Mouse (Mus musculus) myocyte (in vitro differentiated cells): Measurements from ENCODE around the gene Ets2. TPM values are rescaled to one million over a fixed set of nuclear protein-coding genes. Genes with fewer than 3 reads are reported as not detected.
"Not testable (repeated sequence)": the region's sequence is repeated elsewhere in the genome, so short reads cannot be mapped to it uniquely, and the experiment has no call there.

ENCODE experiments used
- H3K27me3 ChIP-seq: one replicate; pipeline ENCODE4 v1.6.1; 2011; ENCODE audit not compliant: control insufficient read depth, insufficient read depth, insufficient read length
- H3K36me3 ChIP-seq: one replicate; pipeline ENCODE4 v1.6.1; 2011; ENCODE audit not compliant: control insufficient read depth, insufficient read depth
- H3K4me2 ChIP-seq: one replicate; pipeline ENCODE4 v1.6.1; 2011; ENCODE audit warnings: low read depth, control low read depth
- H3K4me3 ChIP-seq: one replicate; pipeline ENCODE4 v1.5.1; 2011; ENCODE audit warnings: mild to moderate bottlenecking, control low read depth, moderate library complexity
- H3K79me2 ChIP-seq: one replicate; pipeline ENCODE4 v1.6.1; 2011; ENCODE audit not compliant: control insufficient read depth, insufficient read depth
- H3ac ChIP-seq: one replicate; pipeline ENCODE4 v1.6.1; 2011; ENCODE audit not compliant: control insufficient read depth, insufficient read length
- CEBPB ChIP-seq: IDR thresholded peaks from 2 replicates; pipeline ENCODE4 v1.6.1; 2011; ENCODE audit warnings: mild to moderate bottlenecking, moderate library complexity; ENCODE audit not compliant: poor library complexity, insufficient read depth, severe bottlenecking
- E2F4 ChIP-seq: IDR thresholded peaks from one replicate; pipeline ENCODE4 v1.6.1; 2011; ENCODE audit warnings: mild to moderate bottlenecking, control low read depth, moderate library complexity; ENCODE audit not compliant: insufficient read depth
- MAX ChIP-seq: IDR thresholded peaks from one replicate; pipeline ENCODE4 v1.6.1; 2011; ENCODE audit warnings: low read depth, mild to moderate bottlenecking, control low read depth
- MYOD1 ChIP-seq, 3 experiments: IDR thresholded peaks; one replicate each; pipeline ENCODE4 v1.6.1; 2011; ENCODE audit warnings: control low read depth in 2 of 3, low read depth in 2 of 3, mild to moderate bottlenecking in 2 of 3, moderate library complexity in 1 of 3; ENCODE audit not compliant: insufficient read length in 2 of 3, control insufficient read depth in 1 of 3
- MYOG ChIP-seq, 3 experiments: IDR thresholded peaks; one replicate each; pipeline ENCODE4 v1.6.1; 2011; ENCODE audit warnings: control low read depth in 2 of 3, low read depth in 2 of 3, mild to moderate bottlenecking in 2 of 3; ENCODE audit not compliant: insufficient read length in 2 of 3, control insufficient read depth in 1 of 3, insufficient read depth in 1 of 3
- POLR2A ChIP-seq: IDR thresholded peaks from one replicate; pipeline ENCODE4 v1.6.1; 2011; ENCODE audit warnings: low read depth, mild to moderate bottlenecking, control low read depth, moderate library complexity; ENCODE audit not compliant: insufficient read length
- POLR2AphosphoS2 ChIP-seq: IDR thresholded peaks from one replicate; pipeline ENCODE4 v1.6.1; 2011; ENCODE audit warnings: low read depth, control low read depth; ENCODE audit not compliant: insufficient read length
- REST ChIP-seq: IDR thresholded peaks from one replicate; pipeline ENCODE4 v1.6.1; 2011; ENCODE audit warnings: mild to moderate bottlenecking, control low read depth, moderate library complexity; ENCODE audit not compliant: insufficient read depth, insufficient read length
- SRF ChIP-seq: IDR thresholded peaks from one replicate; pipeline ENCODE4 v1.6.1; 2011; ENCODE audit warnings: low read depth; ENCODE audit not compliant: control insufficient read depth, insufficient read length
- TCF12 ChIP-seq: IDR thresholded peaks from one replicate; pipeline ENCODE4 v1.6.1; 2011; ENCODE audit warnings: mild to moderate bottlenecking, control low read depth; ENCODE audit not compliant: poor library complexity, insufficient read depth, severe bottlenecking
- TCF3 ChIP-seq: IDR thresholded peaks from one replicate; pipeline ENCODE4 v1.6.1; 2011; ENCODE audit warnings: low read depth, control low read depth; ENCODE audit not compliant: insufficient read length
- USF1 ChIP-seq: IDR thresholded peaks from one replicate; pipeline ENCODE4 v1.6.1; 2011; ENCODE audit warnings: low read depth, mild to moderate bottlenecking, control low read depth, moderate library complexity
- polyA plus RNA-seq: library from polyadenylated mRNA; unstranded; fragments of >200 nt; fragmentation: generic; extraction: Trizol; gene quantifications from one replicate; pipeline ENCODE4 v1.2.1, GENCODE M21; 2012; ENCODE audit warnings: missing spikeins

The Ets2 gene
- polyA plus RNA-seq, 1 experiment: 73.9 TPM

GRCm38 (mm10) chr16:95759151-95759987 lies 57.5 kb downstream of the Ets2 start:
- H3ac ChIP-seq: no peak overlapping the region
- TF ChIP-seq REST: no peak
- no peak for TF ChIP-seq POLR2AphosphoS2
- TF ChIP-seq SRF: no peak
- no peak for TF ChIP-seq TCF3
- TF ChIP-seq MYOG (IDR thresholded peaks at IDR 0.05; ENCODE audit: control insufficient read depth in 1 of 3, insufficient read depth in 1 of 3, insufficient read length in 2 of 3, low read depth in 2 of 3): no peak
- TF ChIP-seq USF1: no peak
- TF ChIP-seq CEBPB: no peak
- no peak for TF ChIP-seq POLR2A
- TF ChIP-seq TCF12: no peak
- TF ChIP-seq E2F4: no peak
- H3K36me3 ChIP-seq: no peaks in the 10 kb centered on the region
- H3K4me3 ChIP-seq: no peak overlapping the region
- no peaks in the 10 kb centered on the region for H3K27me3 ChIP-seq
- no peak overlapping the region for H3K4me2 ChIP-seq
- no peaks in the 10 kb centered on the region for H3K79me2 ChIP-seq

GRCm38 (mm10) chr16:95759988-95760391 lies 58.1 kb downstream of the Ets2 start:
- TF ChIP-seq TCF12 (no peak), REST (no peak), MAX (no peak), POLR2A (no peak), CEBPB (no peak), E2F4 (no peak), POLR2AphosphoS2 (no peak), MYOD1 (IDR thresholded peaks at IDR 0.05; ENCODE audit: control insufficient read depth in 1 of 3, insufficient read length in 2 of 3, low read depth in 2 of 3) (no peak), SRF (no peak), USF1 (no peak)
- Histone ChIP-seq H3K36me3 (no peaks in the 10 kb centered on the region), H3K4me2 (no peak overlapping the region), H3K27me3 (no peaks in the 10 kb centered on the region), H3K4me3 (no peak overlapping the region), H3K79me2 (no peaks in the 10 kb centered on the region), H3ac (no peak overlapping the region)

- Histone ChIP-seq H3K79me2 (no peaks in the 10 kb centered on the region), H3K36me3 (no peaks in the 10 kb centered on the region), H3K27me3 (no peaks in the 10 kb centered on the region), H3K4me2 (no peak overlapping the region), H3K4me3 (no peak overlapping the region), H3ac (no peak overlapping the region)
- no peak for TF ChIP-seq MAX
- TF ChIP-seq CEBPB: no peak
- TF ChIP-seq SRF: no peak
- TF ChIP-seq POLR2A: no peak
- no peak for TF ChIP-seq REST
- no peak for TF ChIP-seq E2F4
- TF ChIP-seq TCF3: no peak
- TF ChIP-seq POLR2AphosphoS2: no peak
- no peak for TF ChIP-seq TCF12
- TF ChIP-seq MYOD1 (IDR thresholded peaks at IDR 0.05; ENCODE audit: control insufficient read depth in 1 of 3, insufficient read length in 2 of 3, low read depth in 2 of 3): no peak
- no peak for TF ChIP-seq USF1
- TF ChIP-seq MYOG (IDR thresholded peaks at IDR 0.05; ENCODE audit: control insufficient read depth in 1 of 3, insufficient read depth in 1 of 3, insufficient read length in 2 of 3, low read depth in 2 of 3): no peak
Observed at GRCm38 (mm10) chr16:95761742-95762141, 59.9 kb downstream of the Ets2 start.

DNA sequence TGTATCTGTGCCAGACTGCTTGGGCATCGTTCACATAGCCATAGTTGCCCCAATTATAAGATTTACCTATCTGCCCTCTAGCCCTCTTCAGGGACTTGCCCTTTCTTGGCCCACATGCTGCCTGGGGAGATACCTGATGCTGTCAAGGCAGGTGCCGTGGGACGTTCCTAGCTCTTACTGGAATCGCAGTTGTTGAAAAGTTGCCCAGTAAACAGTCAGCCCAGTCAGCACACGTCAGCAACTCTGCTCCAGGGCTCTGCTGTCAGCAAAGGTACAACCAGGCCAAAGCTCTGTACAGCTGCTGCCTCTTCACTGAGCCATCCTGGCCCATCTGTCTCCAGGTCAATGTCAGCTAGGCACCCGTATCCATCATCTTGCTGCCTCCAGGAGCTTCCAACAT lies 61.3 kb downstream of the Ets2 start:
- Histone ChIP-seq H3ac (no peak overlapping the region), H3K36me3 (no peaks in the 10 kb centered on the region), H3K79me2 (no peaks in the 10 kb centered on the region), H3K4me2 (no peak overlapping the region), H3K27me3 (no peaks in the 10 kb centered on the region), H3K4me3 (no peak overlapping the region)
- no peak for TF ChIP-seq MYOG (IDR thresholded peaks at IDR 0.05; ENCODE audit: control insufficient read depth in 1 of 3, insufficient read depth in 1 of 3, insufficient read length in 2 of 3, low read depth in 2 of 3)
- no peak for TF ChIP-seq MYOD1 (IDR thresholded peaks at IDR 0.05; ENCODE audit: control insufficient read depth in 1 of 3, insufficient read length in 2 of 3, low read depth in 2 of 3)
- TF ChIP-seq CEBPB: no peak
- TF ChIP-seq USF1: no peak
- no peak for TF ChIP-seq POLR2AphosphoS2
- no peak for TF ChIP-seq TCF12
- no peak for TF ChIP-seq MAX
- no peak for TF ChIP-seq TCF3
- TF ChIP-seq REST: no peak

GRCm38 (mm10) chr16:95764041-95764440 lies 62.2 kb downstream of the Ets2 start:
- not testable (repeated sequence) for H3K4me2 ChIP-seq, H3K79me2 ChIP-seq, H3K27me3 ChIP-seq, H3ac ChIP-seq, H3K4me3 ChIP-seq, H3K36me3 ChIP-seq
